Mouse (Mus musculus) forebrain, embryonic 13.5 days (tissue): ENCODE results near the gene Anxa3. TPM values are rescaled to one million over a fixed set of nuclear protein-coding genes. Genes with fewer than 3 reads are reported as not detected.

ENCODE experiments used
- ATAC-seq: fragments of 200-750 bp; cut with Nextera tagmentation; 2 replicates; pipeline ENCODE4 v1.8.0; 2017
- H3K27ac ChIP-seq: fragments of 300-500 bp; sonication (generic); 2 replicates; pipeline ENCODE4 v1.5.1; 2015; ENCODE audit warnings: inconsistent platforms, mild to moderate bottlenecking, moderate library complexity
- H3K27me3 ChIP-seq: fragments of 300-500 bp; sonication (generic); 2 replicates; pipeline ENCODE4 v1.6.1; 2015; ENCODE audit warnings: mild to moderate bottlenecking, inconsistent platforms
- H3K36me3 ChIP-seq: fragments of 300-500 bp; sonication (generic); 2 replicates; pipeline ENCODE4 v1.6.1; 2015; ENCODE audit warnings: mild to moderate bottlenecking, inconsistent platforms; ENCODE audit not compliant: poor library complexity, severe bottlenecking
- H3K4me1 ChIP-seq: fragments of 300-500 bp; sonication (generic); 2 replicates; pipeline ENCODE4 v1.6.1; 2015; ENCODE audit warnings: inconsistent platforms
- H3K4me2 ChIP-seq: fragments of 300-500 bp; sonication (generic); 2 replicates; pipeline ENCODE4 v1.6.1; 2015; ENCODE audit warnings: inconsistent platforms, mild to moderate bottlenecking, moderate library complexity
- H3K4me3 ChIP-seq: fragments of 300-500 bp; sonication (generic); 2 replicates; pipeline ENCODE4 v1.5.1; 2015; ENCODE audit warnings: mild to moderate bottlenecking, inconsistent platforms
- H3K9ac ChIP-seq: fragments of 300-500 bp; sonication (generic); 2 replicates; pipeline ENCODE4 v1.6.1; 2015; ENCODE audit warnings: mild to moderate bottlenecking, inconsistent platforms
- H3K9me3 ChIP-seq: fragments of 300-500 bp; sonication (generic); replicated peaks from 2 replicates; pipeline ENCODE4 v1.6.1; 2016; ENCODE audit warnings: inconsistent platforms
- WGBS: fragments of 180-500 bp; shearing (Covaris S2); methylation state at CpG from one replicate; pipeline ENCODE4 v1.1.7; 2015; 5-methylcytosine and 5-hydroxymethylcytosine counted together
- polyA plus RNA-seq: library from polyadenylated mRNA; unstranded; fragments of >200 nt; fragmentation: Nextera tagmentation; extraction: Ambion mirVana; gene quantifications from 2 replicates; pipeline ENCODE4 v1.2.1, GENCODE M21; 2015

Anxa3 gene
- polyA plus RNA-seq, 1 experiment from 2014 or later: 19.1 TPM

DNA sequence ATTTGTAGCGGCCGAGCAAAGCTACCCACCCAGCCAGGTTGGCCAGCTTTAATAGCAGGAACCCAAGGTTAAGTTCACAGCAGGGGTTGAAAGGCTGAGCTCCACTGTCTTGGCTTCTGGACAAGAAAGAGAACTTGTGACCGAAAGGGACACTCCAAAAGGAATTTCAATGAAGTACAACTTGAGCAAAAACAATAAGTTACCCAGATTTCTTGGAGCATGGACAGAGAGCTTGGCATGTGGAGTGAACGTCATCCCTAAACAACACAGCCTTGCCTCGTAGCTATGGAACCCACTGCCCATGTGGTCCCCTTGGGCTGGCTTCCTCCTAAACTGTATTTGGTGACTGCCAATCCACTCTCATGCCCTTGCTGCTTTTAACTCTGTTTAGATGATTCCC is 97.2 kb downstream of the Anxa3 start:
- H3K4me2 ChIP-seq: no peak overlapping the region
- no peak overlapping the region for H3K27ac ChIP-seq
- no peaks in the 10 kb centered on the region for H3K27me3 ChIP-seq
- H3K9me3 ChIP-seq: no peaks in the 10 kb centered on the region
- peak; percentile 24; the same call in 1 of the 2 replicates for ATAC-seq
- no peak overlapping the region for H3K9ac ChIP-seq
- no peaks in the 10 kb centered on the region for H3K36me3 ChIP-seq
- H3K4me3 ChIP-seq: no peak overlapping the region
- H3K4me1 ChIP-seq: no peaks in the 10 kb centered on the region
- 64% methylated on average over 5 of the region's 5 CpGs for WGBS

Other genes starting within 250 kb of the Anxa3 start
- 7.6 and 9.3 TPM in 2 replicates for gene Bmp2k, start 204.3 kb downstream of the Anxa3 start, polyA plus RNA-seq